Mouse (Mus musculus) right cerebral cortex, postnatal 4 days (tissue): ENCODE results near the gene Fzd10.

Source experiments
- DNase-seq: peaks from one replicate; pipeline ENCODE4 v3.0.0-alpha.2; 2022

Fzd10 gene

GRCm38 (mm10) chr5:128603693-128604092 lies 3.0 kb downstream of the Fzd10 start:
- DNase-seq, result no peak

DNA sequence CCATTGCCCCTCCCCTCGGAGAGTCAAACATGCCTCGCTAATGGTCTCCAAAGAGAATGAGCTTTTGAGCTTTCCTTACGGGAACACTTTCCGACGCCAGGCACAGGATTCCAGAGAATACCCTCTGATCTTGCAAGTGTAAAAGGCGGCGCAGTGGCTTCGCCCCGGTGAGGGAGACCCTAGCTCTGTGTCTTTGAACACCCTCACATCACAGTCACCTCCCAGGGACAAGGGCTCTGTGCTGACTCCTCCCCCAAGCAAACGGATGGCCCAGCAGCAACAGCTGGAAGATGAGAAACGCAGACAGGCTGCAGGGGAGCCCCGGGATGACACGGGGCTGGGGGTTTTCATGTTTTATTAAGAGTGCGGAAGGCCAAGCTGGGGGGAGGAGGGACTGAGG lies 6.0 kb downstream of the Fzd10 start:
- no peak for DNase-seq

GRCm38 (mm10) chr5:128609091-128609490 lies 8.4 kb downstream of the Fzd10 start:
- no peak for DNase-seq

DNA sequence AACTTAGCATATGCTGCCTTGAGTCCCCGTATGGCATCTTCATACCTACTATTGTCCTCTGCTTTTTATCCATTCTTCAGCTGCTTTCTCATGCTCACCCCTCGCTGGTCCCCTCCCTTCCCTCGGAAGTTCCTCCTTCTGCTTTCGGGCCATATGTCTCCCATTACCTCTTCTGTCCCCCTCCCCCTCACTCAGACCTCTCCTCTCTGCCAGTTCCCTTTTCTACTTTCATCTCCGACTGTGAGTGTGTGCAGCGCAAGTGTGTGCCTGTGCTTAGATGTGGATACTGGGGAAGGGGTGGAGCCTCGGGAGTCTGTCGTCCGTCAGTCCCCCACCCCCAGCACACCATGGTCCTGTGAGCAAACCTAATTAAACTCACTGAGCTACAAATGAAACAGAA lies 17.0 kb downstream of the Fzd10 start:
- no peak for DNase-seq

DNA sequence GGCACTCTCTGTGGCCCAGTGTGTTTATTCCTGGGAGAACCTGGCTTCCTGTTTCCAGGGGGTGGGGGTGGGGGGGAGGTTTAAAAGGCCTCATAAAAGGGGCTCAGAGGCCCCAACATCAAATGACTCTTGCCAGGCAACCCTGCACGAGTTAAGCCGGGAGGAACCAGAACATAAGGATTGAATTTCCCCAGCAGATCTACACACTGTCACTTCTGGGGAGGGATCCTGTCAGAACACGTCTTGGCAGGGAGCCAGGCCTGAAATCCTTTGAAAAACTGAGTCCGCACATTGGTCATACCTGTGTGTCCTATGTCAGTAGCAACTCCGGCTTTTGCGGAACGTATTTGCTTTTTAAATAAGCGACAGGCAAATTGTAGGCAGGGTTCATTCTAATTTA lies 19.3 kb downstream of the Fzd10 start:
- no peak for DNase-seq

- DNase-seq, result no peak
These were observed 19.8 kb downstream of the Fzd10 start for GRCm38 (mm10) chr5:128620408-128620807.

DNA sequence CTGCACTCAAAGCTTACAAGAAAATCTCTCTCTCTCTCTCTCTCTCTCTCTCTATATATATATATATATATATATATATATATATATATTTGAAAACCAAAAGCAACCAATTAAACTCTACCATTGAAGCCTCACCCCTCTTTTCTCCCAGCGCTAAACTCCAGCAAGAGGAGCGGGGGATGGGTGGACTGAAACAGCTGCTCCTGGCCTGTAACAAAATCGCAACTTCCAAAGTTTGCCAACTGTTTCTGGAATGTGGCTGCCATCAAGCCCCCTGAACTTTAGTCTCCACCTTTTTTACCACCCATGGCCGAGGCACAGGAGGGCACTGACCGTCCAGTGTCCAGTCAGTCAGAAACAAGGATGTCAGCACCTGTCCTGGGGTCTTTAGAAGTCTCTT lies 27.1 kb downstream of the Fzd10 start:
- peak; percentile 33 for DNase-seq

DNA sequence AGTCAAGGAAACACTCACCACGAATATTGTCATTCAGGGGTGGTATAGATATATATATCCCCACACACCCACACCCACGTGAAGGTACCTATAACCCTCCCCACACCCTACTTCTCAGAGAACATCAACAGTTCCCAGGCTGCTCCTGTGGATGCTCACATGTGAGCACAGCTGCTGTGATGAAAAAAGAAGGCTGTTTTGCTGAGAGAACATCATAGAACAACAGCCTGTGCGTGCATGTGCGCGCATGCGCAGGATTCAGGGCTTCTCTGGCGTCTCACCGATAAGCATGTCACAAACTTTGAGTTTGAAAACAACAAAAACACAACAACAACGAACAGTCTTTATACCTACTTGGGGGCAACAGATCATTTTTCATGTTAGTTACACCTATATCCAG lies 36.0 kb downstream of the Fzd10 start:
- DNase-seq, result no peak

DNA sequence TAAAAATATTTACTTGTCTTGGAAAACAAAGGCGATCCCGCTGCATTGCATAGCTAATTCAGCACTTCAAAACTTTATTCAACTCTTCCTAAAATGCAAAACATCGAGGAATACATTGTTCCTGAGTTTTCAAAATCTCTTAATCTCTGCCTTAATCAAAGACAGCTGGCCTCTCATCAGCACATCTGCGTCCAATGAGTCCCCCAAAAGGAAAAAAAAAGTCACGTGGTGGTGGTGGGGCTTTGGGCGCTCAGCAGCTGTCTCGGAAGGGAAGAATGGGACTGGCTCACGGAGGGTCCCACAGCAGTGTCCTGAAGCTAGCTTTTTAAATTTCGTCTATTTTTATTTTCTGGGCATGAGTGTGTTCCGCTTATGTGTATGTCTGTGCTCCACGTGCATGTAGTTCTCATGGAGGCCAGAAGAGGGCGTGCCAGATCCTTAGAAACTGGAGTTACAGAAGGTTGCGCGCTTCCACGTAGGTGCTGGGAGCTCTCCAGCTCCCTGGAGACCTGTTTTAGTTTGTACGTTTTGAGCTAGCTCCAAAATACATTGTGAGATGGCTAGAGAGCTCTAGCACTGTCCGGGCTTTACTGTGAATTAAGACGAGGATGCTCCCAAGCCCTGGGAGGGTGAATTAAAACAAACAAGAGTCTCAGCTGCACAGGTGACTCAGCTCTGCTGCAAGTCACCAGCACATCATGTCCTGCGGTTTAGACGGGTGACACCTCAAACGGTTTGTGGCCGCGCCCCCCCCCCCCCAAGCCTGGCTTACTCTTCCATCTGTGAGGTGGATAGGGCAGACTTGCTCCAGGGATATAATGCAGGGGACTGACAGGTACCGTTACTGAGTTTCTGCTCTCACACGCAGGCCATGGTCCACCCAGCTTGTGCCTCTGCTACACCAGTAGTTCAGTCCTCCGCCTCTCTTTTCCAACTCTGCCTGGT lies 36.7 kb downstream of the Fzd10 start:
- DNase-seq, result no peak

GRCm38 (mm10) chr5:128638716-128639115 lies 38.1 kb downstream of the Fzd10 start:
- DNase-seq, result no peak

- DNase-seq, result no peak
These were observed 42.4 kb downstream of the Fzd10 start for GRCm38 (mm10) chr5:128643065-128643464.

DNA sequence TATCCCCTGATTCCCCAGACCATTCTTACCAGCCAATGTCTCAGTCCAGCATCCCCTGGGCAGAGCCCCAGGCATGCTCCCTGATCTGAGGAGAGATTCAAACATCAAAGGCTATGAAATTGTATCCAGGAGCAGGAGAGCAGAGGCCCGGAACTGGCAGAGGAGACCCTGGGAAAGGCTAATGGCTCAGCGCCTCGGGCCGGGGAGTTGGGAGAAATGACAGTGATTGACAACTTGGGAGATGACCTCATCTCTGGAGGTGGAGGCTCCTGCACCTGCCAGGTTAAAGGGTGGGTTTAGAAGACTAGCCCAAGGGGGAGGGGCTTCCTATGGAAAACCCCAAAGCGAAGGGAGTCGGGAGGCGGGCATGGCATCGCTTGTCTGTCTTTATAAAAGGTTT lies 45.1 kb downstream of the Fzd10 start:
- DNase-seq, result no peak

DNA sequence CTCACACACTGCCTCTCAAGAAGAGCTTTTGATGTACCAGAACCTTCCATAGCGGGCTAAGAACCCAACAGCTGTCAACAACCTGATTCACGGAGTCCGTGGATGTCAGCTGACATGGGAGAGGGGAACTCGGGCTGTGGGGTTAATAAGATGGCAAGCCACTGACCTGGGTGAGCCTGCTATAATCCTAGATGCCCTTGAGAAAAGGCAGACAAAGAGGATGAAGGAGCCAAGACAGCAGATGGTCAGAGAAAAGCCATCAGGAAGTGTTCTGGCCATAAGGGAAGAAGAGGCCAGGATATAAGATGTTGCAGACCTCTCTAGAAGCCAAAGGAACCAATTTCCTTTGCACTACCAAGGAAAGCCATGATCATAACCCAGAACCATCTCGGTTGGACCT lies 45.6 kb downstream of the Fzd10 start:
- no peak for DNase-seq

DNA sequence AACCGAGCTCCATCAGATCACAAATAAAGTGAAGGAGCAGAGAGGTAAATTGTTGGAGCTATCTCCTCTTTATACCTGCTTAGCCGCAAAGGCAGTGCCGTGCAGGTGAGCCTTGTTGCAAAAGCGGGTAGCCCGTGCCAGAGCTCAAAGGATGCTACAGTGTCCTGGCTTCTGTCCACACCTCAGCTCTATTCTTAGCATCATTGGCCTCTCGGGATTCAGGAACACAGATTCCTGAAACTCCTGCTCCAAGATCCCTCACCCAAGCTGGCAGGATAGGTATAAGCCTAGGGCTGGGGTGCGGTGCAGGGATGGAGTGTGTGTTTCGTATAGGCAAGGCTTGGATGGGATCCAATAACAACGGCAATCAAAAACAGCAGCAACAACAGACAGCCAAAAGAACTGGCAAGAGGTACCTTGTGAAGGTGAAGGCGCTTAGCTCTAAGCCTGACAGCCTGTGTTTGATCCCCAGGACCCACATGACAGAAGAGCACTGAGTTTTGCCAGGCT lies 46.6 kb downstream of the Fzd10 start:
- no peak for DNase-seq

- DNase-seq, result no peak
These were observed 48.8 kb downstream of the Fzd10 start for GRCm38 (mm10) chr5:128649336-128649897.
